Mouse (Mus musculus) neutrophil, adult 65 days (primary cell): Measurements from ENCODE around the gene Papolb. TPM values are rescaled to one million over a fixed set of nuclear protein-coding genes. Genes with fewer than 3 reads are reported as not detected.

Experiments
- total RNA-seq: library from RNA; stranded (reverse); gene quantifications from 2 replicates; pipeline ENCODE4 v1.2.4, GENCODE M21; 2023

Gene Papolb
- total RNA-seq: not detected in 2 replicates

GRCm38 (mm10) chr5:142529915-142530314 lies at the start of gene Papolb:
Gene Papolb (minus strand): TSS chr5:142530076.

GRCm38 (mm10) chr5:142550706-142551652 lies 21.1 kb upstream of the Papolb start, which contains the start of gene Radil:
Gene Radil (minus strand): TSS chr5:142551098.

Other genes with a start within 250 kb of the Papolb start
- 30.1 and 41.2 TPM in 2 replicates for gene Foxk1, start 128.6 kb downstream of the Papolb start, total RNA-seq
- 23.5 and 33.4 TPM in 2 replicates for gene Ap5z1, start 66.1 kb downstream of the Papolb start, total RNA-seq
- gene Radil, start 21.0 kb upstream of the Papolb start, total RNA-seq: not detected in 2 replicates
- gene Mmd2, start 78.7 kb upstream of the Papolb start, total RNA-seq: not detected in 2 replicates
- 55.4 and 65.2 TPM in 2 replicates for gene Wipi2, start 97.6 kb upstream of the Papolb start, total RNA-seq
- gene Slc29a4, start 162.4 kb upstream of the Papolb start, total RNA-seq: 0.43 and 0.85 TPM in 2 replicates